Mouse (Mus musculus): ENCODE data around the gene Cdk17.

Cdk17 gene

GRCm38 (mm10) chr10:93263431-93263830, 102.8 kb downstream of the Cdk17 start:
- no peak for DNase-seq (ENCODE audit: low spot score)

- no peak for DNase-seq (ENCODE audit: low spot score)
Measured at GRCm38 (mm10) chr10:93264001-93264400, 103.3 kb downstream of the Cdk17 start.

GRCm38 (mm10) chr10:93265833-93266232, 105.2 kb downstream of the Cdk17 start:
- no peak for DNase-seq (ENCODE audit: low spot score)

- DNase-seq (ENCODE audit: low spot score), result no peak
Measured at GRCm38 (mm10) chr10:93266521-93266920, 105.8 kb downstream of the Cdk17 start.

GRCm38 (mm10) chr10:93267509-93267908, 106.8 kb downstream of the Cdk17 start:
- DNase-seq (ENCODE audit: low spot score), result no peak

GRCm38 (mm10) chr10:93268339-93268738, 107.7 kb downstream of the Cdk17 start:
- no peak for DNase-seq (ENCODE audit: low spot score)

- no peak for DNase-seq (ENCODE audit: low spot score)
Measured at GRCm38 (mm10) chr10:93269744-93270143, 109.1 kb downstream of the Cdk17 start.

- DNase-seq (ENCODE audit: low spot score), result no peak
Measured at GRCm38 (mm10) chr10:93270889-93271460, 110.3 kb downstream of the Cdk17 start.

- DNase-seq (ENCODE audit: low spot score), result no peak
Measured at GRCm38 (mm10) chr10:93271831-93272230, 111.2 kb downstream of the Cdk17 start.

GRCm38 (mm10) chr10:93272986-93273982, 112.6 kb downstream of the Cdk17 start:
- DNase-seq (ENCODE audit: low spot score), result no peak

- DNase-seq (ENCODE audit: low spot score), result no peak
Measured at GRCm38 (mm10) chr10:93274277-93274696, 113.6 kb downstream of the Cdk17 start.

- no peak for DNase-seq (ENCODE audit: low spot score)
Measured at GRCm38 (mm10) chr10:93275212-93276136, 114.8 kb downstream of the Cdk17 start.

- DNase-seq (ENCODE audit: low spot score), result no peak
Measured at GRCm38 (mm10) chr10:93276349-93276763, 115.7 kb downstream of the Cdk17 start.

GRCm38 (mm10) chr10:93276857-93277256, 116.2 kb downstream of the Cdk17 start:
- DNase-seq (ENCODE audit: low spot score), result no peak

GRCm38 (mm10) chr10:93278361-93278760, 117.7 kb downstream of the Cdk17 start:
- DNase-seq (ENCODE audit: low spot score), result no peak

- no peak for DNase-seq (ENCODE audit: low spot score)
Measured at GRCm38 (mm10) chr10:93279062-93279461, 118.4 kb downstream of the Cdk17 start.

GRCm38 (mm10) chr10:93280586-93280985, 119.9 kb downstream of the Cdk17 start:
- DNase-seq (ENCODE audit: low spot score), result no peak

GRCm38 (mm10) chr10:93281092-93281491, 120.4 kb downstream of the Cdk17 start:
- no peak for DNase-seq (ENCODE audit: low spot score)

GRCm38 (mm10) chr10:93282526-93282964, 121.9 kb downstream of the Cdk17 start:
- DNase-seq (ENCODE audit: low spot score), result no peak

- DNase-seq (ENCODE audit: low spot score), result no peak
Measured at GRCm38 (mm10) chr10:93283258-93283657, 122.6 kb downstream of the Cdk17 start.

GRCm38 (mm10) chr10:93285489-93285888, 124.8 kb downstream of the Cdk17 start:
- no peak for DNase-seq (ENCODE audit: low spot score)

- no peak for DNase-seq (ENCODE audit: low spot score)
Measured at GRCm38 (mm10) chr10:93287551-93288145, 127.0 kb downstream of the Cdk17 start.

Measured in ovary, postnatal 14 days (tissue).